Mouse (Mus musculus) bone marrow, adult 2 months (tissue): ENCODE results near the gene Rgl2. TPM values are rescaled to one million over a fixed set of nuclear protein-coding genes. Genes with fewer than 3 reads are reported as not detected.
"Not testable (repeated sequence)": the region's sequence is repeated elsewhere in the genome, so short reads cannot be mapped to it uniquely, and the experiment has no call there.

ENCODE experiments used
- H3K27ac ChIP-seq: fragments of 200-500 bp; 2 replicates; pipeline ENCODE4 v1.5.1; 2012; ENCODE audit warnings: low read depth, mild to moderate bottlenecking, control low read depth, inconsistent platforms, low read length; ENCODE audit not compliant: control insufficient read depth, poor library complexity, insufficient read depth
- H3K4me1 ChIP-seq: fragments of 200-500 bp; 2 replicates; pipeline ENCODE4 v1.6.1; 2011; ENCODE audit warnings: low read length; ENCODE audit not compliant: control insufficient read depth, insufficient read depth
- H3K4me3 ChIP-seq: fragments of 200-500 bp; replicated peaks from 2 replicates; pipeline ENCODE3; 2011; ENCODE audit warnings: mild to moderate bottlenecking, low read depth, low read length, control low read depth; ENCODE audit not compliant: control insufficient read depth
- CTCF ChIP-seq: fragments of 200-500 bp; IDR thresholded peaks from 2 replicates; pipeline ENCODE4 v1.5.1; 2011; ENCODE audit warnings: low read length, control low read depth; ENCODE audit not compliant: control insufficient read depth, insufficient read depth
- POLR2A ChIP-seq: fragments of 200-500 bp; IDR thresholded peaks from 2 replicates; pipeline ENCODE4 v1.6.1; 2011; ENCODE audit warnings: low read depth, mild to moderate bottlenecking, control low read depth, low read length, borderline replicate concordance; ENCODE audit not compliant: control insufficient read depth
- WGBS: fragments of 180-500 bp; shearing (Covaris S2); methylation state at CpG from one replicate; pipeline ENCODE4 v1.1.7; 2018; 5-methylcytosine and 5-hydroxymethylcytosine counted together
- polyA plus RNA-seq: library from polyadenylated mRNA; stranded (reverse); fragments of >200 nt; gene quantifications from 2 replicates; pipeline ENCODE4 v1.2.4, GENCODE M21; 2011; ENCODE audit warnings: low replicate concordance; ENCODE audit not compliant: missing spikeins, insufficient read depth, insufficient read length

Gene Rgl2
- polyA plus RNA-seq, 1 experiment, result 173 TPM

GRCm38 (mm10) chr17:33897114-33897794, 32.1 kb upstream of the Rgl2 start:
- WGBS, result 31% methylated on average over 6 of the region's 6 CpGs
- Histone ChIP-seq H3K4me3 (no peak overlapping the region), H3K4me1 (peaks cover 6% of the 10 kb centered on the region), H3K27ac (no peak overlapping the region)
- TF ChIP-seq POLR2A (no peak), CTCF (peak; percentile 59)

- H3K4me1 ChIP-seq, result not testable (repeated sequence)
- 61% methylated on average over 4 of the region's 4 CpGs for WGBS
These were observed 31.1 kb upstream of the Rgl2 start for GRCm38 (mm10) chr17:33898193-33898592.

GRCm38 (mm10) chr17:33899642-33900041, 29.7 kb upstream of the Rgl2 start:
- Histone ChIP-seq H3K4me3 (no peak overlapping the region), H3K4me1 (peaks cover 6% of the 10 kb centered on the region), H3K27ac (peak overlapping the region; percentile 50)
- 23% methylated on average over 4 of the region's 4 CpGs for WGBS
- no peak for TF ChIP-seq POLR2A
- TF ChIP-seq CTCF, result no peak

More at GRCm38 (mm10) chr17:33898193-33898592, 31.1 kb upstream of the Rgl2 start:
- not testable (repeated sequence) for H3K4me3 ChIP-seq, H3K27ac ChIP-seq

GRCm38 (mm10) chr17:33900281-33900988, 28.9 kb upstream of the Rgl2 start:
- Histone ChIP-seq H3K4me3 (no peak overlapping the region), H3K27ac (peak overlapping the region; percentile 12; the same call in 1 of the 2 replicates), H3K4me1 (peaks cover 6% of the 10 kb centered on the region)
- no peak for TF ChIP-seq POLR2A
- no peak for TF ChIP-seq CTCF
- WGBS, result 50% methylated on average over 7 of the region's 7 CpGs

GRCm38 (mm10) chr17:33900989-33901314, 28.4 kb upstream of the Rgl2 start:
- Histone ChIP-seq H3K4me3 (no peak overlapping the region), H3K4me1 (peaks cover 6% of the 10 kb centered on the region), H3K27ac (no peak overlapping the region)
- TF ChIP-seq CTCF, result no peak
- TF ChIP-seq POLR2A, result no peak
- WGBS, result 73% methylated on average over 4 of the region's 4 CpGs

- Histone ChIP-seq H3K27ac (no peak overlapping the region), H3K4me1 (peaks cover 6% of the 10 kb centered on the region), H3K4me3 (no peak overlapping the region)
- TF ChIP-seq CTCF (no peak), POLR2A (no peak)
- WGBS, result 80% methylated on average over 4 of the region's 4 CpGs
These were observed 27.7 kb upstream of the Rgl2 start for GRCm38 (mm10) chr17:33901653-33902052.

GRCm38 (mm10) chr17:33902079-33902478, 27.3 kb upstream of the Rgl2 start:
- TF ChIP-seq CTCF, result no peak
- TF ChIP-seq POLR2A, result no peak
- 53% methylated on average over 4 of the region's 4 CpGs for WGBS
- no peak overlapping the region for H3K27ac ChIP-seq
- H3K4me3 ChIP-seq, result no peak overlapping the region
- peaks cover 6% of the 10 kb centered on the region for H3K4me1 ChIP-seq

- no peak overlapping the region for H3K4me3 ChIP-seq
- peaks cover 6% of the 10 kb centered on the region for H3K4me1 ChIP-seq
- TF ChIP-seq POLR2A, result no peak
- TF ChIP-seq CTCF, result no peak
- 12% methylated on average over 7 of the region's 7 CpGs for WGBS
- no peak overlapping the region for H3K27ac ChIP-seq
These were observed 26.9 kb upstream of the Rgl2 start for GRCm38 (mm10) chr17:33902491-33902890.

- not testable (repeated sequence) for H3K4me1 ChIP-seq, H3K27ac ChIP-seq, H3K4me3 ChIP-seq
- 68% methylated on average over 6 of the region's 6 CpGs for WGBS
These were observed 25.3 kb upstream of the Rgl2 start for GRCm38 (mm10) chr17:33903911-33904651.

GRCm38 (mm10) chr17:33904835-33905234, 24.5 kb upstream of the Rgl2 start, which contains the start of gene Platr17:
Gene Platr17 (plus strand): TSS chr17:33905135.
- WGBS, result 56% methylated on average over 4 of the region's 4 CpGs
- H3K4me3 ChIP-seq, H3K4me1 ChIP-seq, H3K27ac ChIP-seq: not testable (repeated sequence)
